Mouse (Mus musculus) adrenal gland, adult 18-20 months (tissue): ENCODE results near the gene Pla2g2e. TPM values are rescaled to one million over a fixed set of nuclear protein-coding genes. Genes with fewer than 3 reads are reported as not detected.
"Not testable (repeated sequence)": the region's sequence is repeated elsewhere in the genome, so short reads cannot be mapped to it uniquely, and the experiment has no call there.

Experiments
- DNase-seq, 2 experiments: peaks; one replicate each; pipeline ENCODE4 v3.0.0; 2021 to 2022; ENCODE audit warnings: low spot score in 2 of 2
- total RNA-seq, 2 experiments: library from RNA; stranded (reverse); gene quantifications; 1 replicate in 1 of 2; 2 replicates in 1 of 2; pipeline ENCODE4 v1.2.3; 2021

The Pla2g2e gene
- total RNA-seq, 2 experiments from 2014 or later: 1.6 to 3.1 TPM

GRCm38 (mm10) chr4:138880811-138881584, 3.3 kb downstream of the Pla2g2e start:
- no peak for DNase-seq

GRCm38 (mm10) chr4:138882179-138882578, 4.4 kb downstream of the Pla2g2e start:
- no peak for DNase-seq

- peak; percentile 83 to 90 for DNase-seq
Measured at GRCm38 (mm10) chr4:138884261-138884660, 6.5 kb downstream of the Pla2g2e start.

- DNase-seq: no peak
Measured at GRCm38 (mm10) chr4:138889165-138889564, 11.4 kb downstream of the Pla2g2e start.

- DNase-seq: no peak
Measured at GRCm38 (mm10) chr4:138889635-138890034, 11.9 kb downstream of the Pla2g2e start.

- DNase-seq: no peak
Measured at GRCm38 (mm10) chr4:138892655-138893054, 14.9 kb downstream of the Pla2g2e start.

GRCm38 (mm10) chr4:138893789-138894188, 16.0 kb downstream of the Pla2g2e start:
- DNase-seq: not testable (repeated sequence)

GRCm38 (mm10) chr4:138899361-138899760, 21.6 kb downstream of the Pla2g2e start:
- no peak for DNase-seq

GRCm38 (mm10) chr4:138905624-138906337, 28.0 kb downstream of the Pla2g2e start:
- DNase-seq: no peak

- peak in 1 of 2 experiments; percentile 47 for DNase-seq
Measured at GRCm38 (mm10) chr4:138913141-138913787, 35.5 kb downstream of the Pla2g2e start.

GRCm38 (mm10) chr4:138913797-138914196, 36.1 kb downstream of the Pla2g2e start, which contains the start of gene Otud3:
TSS of gene Otud3 (minus strand) at chr4:138913945.
- DNase-seq: peak; percentile 95 to 97

GRCm38 (mm10) chr4:138917282-138917681, 39.5 kb downstream of the Pla2g2e start:
- no peak for DNase-seq

- no peak for DNase-seq
Measured at GRCm38 (mm10) chr4:138921254-138922130, 43.8 kb downstream of the Pla2g2e start.

- DNase-seq: peak; percentile 98
Measured at GRCm38 (mm10) chr4:138922131-138922459, 44.4 kb downstream of the Pla2g2e start.

GRCm38 (mm10) chr4:138925561-138925960, 47.8 kb downstream of the Pla2g2e start:
- DNase-seq: no peak

Other genes with a start within 250 kb of the Pla2g2e start
- not detected for gene Vwa5b1, start 242.1 kb upstream of the Pla2g2e start, total RNA-seq
- under 1 TPM in 1 of 2 experiments, not detected in 1; 0.19 TPM for gene Pla2g2c, start 153.2 kb upstream of the Pla2g2e start, total RNA-seq
- gene Ubxn10, start 140.8 kb upstream of the Pla2g2e start, total RNA-seq: under 1 TPM; 0.70 to 0.99 TPM
- 10 to 100 TPM; 27.9 to 38.5 TPM for gene Pla2g2f, start 120.3 kb upstream of the Pla2g2e start, total RNA-seq
- gene Pla2g2d, start 102.2 kb upstream of the Pla2g2e start, total RNA-seq: 1 to 10 TPM; 1.3 to 2.5 TPM
- 10 to 100 TPM; 10.7 to 22.4 TPM for gene Pla2g5, start 14.5 kb upstream of the Pla2g2e start, total RNA-seq
- gene Gm13030, start 4.0 kb upstream of the Pla2g2e start, total RNA-seq: not detected
- 10 to 100 TPM; 12.3 to 13.1 TPM for gene Otud3, start 36.0 kb downstream of the Pla2g2e start, total RNA-seq
- gene Rnf186, start 89.2 kb downstream of the Pla2g2e start, total RNA-seq: not detected
- gene Tmco4, start 94.9 kb downstream of the Pla2g2e start, total RNA-seq: 10 to 100 TPM; 15.1 to 19.0 TPM
- under 1 TPM; 0.23 to 0.42 TPM for gene Htr6, start 197.6 kb downstream of the Pla2g2e start, total RNA-seq
- gene Nbl1, start 215.1 kb downstream of the Pla2g2e start, total RNA-seq: 10 to 100 TPM; 47.8 to 57.5 TPM